19 mouse cellular contexts compared by ENCODE assay signal in genomic region chr7:25672442-25672841, GRCm38 (mm10). TPM values are rescaled to one million over a fixed set of nuclear protein-coding genes. Genes with fewer than 3 reads are reported as not detected.
DNase-seq lines count a peak whose midpoint lies in the region; ATAC-seq and TF ChIP-seq lines count a peak whose summit lies in the region.
"Had no signal": no experiment of that assay in that cellular context is flagged by ENCODE, and none has a peak within 500 bp of the region (broad histone marks: within the 10 kb centered on the region; RNA-seq: fewer than 3 reads in every experiment).

No protein-coding gene starts in this region.

- no peaks in the 10 kb centered on the region; the same call in 1 of the 2 replicates for H3K27me3 ChIP-seq in heart, adult 2 months (ENCODE audit: control insufficient read depth, insufficient read depth, low read length)
- peaks cover 21% of the 10 kb centered on the region for H3K27me3 ChIP-seq in liver, embryonic 14.5 days (ENCODE audit: control insufficient read depth, insufficient read depth, low read length)
- peaks cover 26% of the 10 kb centered on the region for H3K27me3 ChIP-seq in liver, embryonic 11.5 days (replicated peaks; ENCODE audit: control insufficient read depth, insufficient read depth, low read length)
- no peaks in the 10 kb centered on the region; the same call in 1 of the 2 replicates for H3K27me3 ChIP-seq in ES-Bruce4 (ENCODE audit: control insufficient read depth, insufficient read depth, low read length, poor library complexity, severe bottlenecking)

- no peaks in the 10 kb centered on the region for H3K79me2 ChIP-seq in heart, adult 2 months (replicated peaks; ENCODE audit: control insufficient read depth, insufficient read depth, low read length)

- TF ChIP-seq CTCF in heart, adult 2 months (IDR thresholded peaks at IDR 0.05), result peak; percentile 26
- peak; percentile 59 for TF ChIP-seq CTCF in liver, embryonic 14.5 days (IDR thresholded peaks at IDR 0.05; ENCODE audit: low read depth)
- peak; percentile 58 for TF ChIP-seq CTCF in ES-Bruce4 (IDR thresholded peaks at IDR 0.05; ENCODE audit: low read depth, low read length)
- TF ChIP-seq CTCF in brain, embryonic 14.5 days (IDR thresholded peaks at IDR 0.05; ENCODE audit: borderline replicate concordance, extremely low read depth, insufficient read depth, insufficient read length), result peak; percentile 13; the same call in 1 of the 2 replicates

- no peak for DNase-seq in heart, adult 2 months
- no peak for DNase-seq in heart, adult 8-10 months (ENCODE audit: low spot score)
- DNase-seq in liver, embryonic 14.5 days (ENCODE audit: low read depth in 3 of 3, low spot score in 3 of 3), result no peak
- no peak for DNase-seq in liver, embryonic 11.5 days (ENCODE audit: low spot score)
- DNase-seq in brain, embryonic 14.5 days (ENCODE audit: low read depth), result no peak
- DNase-seq in natural killer cell, adult 2 months (ENCODE audit: low spot score in 2 of 2), result no peak
- DNase-seq in thymus, postnatal 10 days (ENCODE audit: low spot score in 2 of 2), result no peak
- DNase-seq: adrenal gland, postnatal 14 days; B cell, adult 2 months; cerebellum, adult 8-10 months; gastrocnemius, postnatal 10 days; heart, postnatal 10 days; kidney, adult 9 months; thymus, adult 18-20 months had no signal

- intact Hi-C loops in heart, adult 2 months (cut with DNase I), result no loop called here

- no peak overlapping the region for H3K4me2 ChIP-seq in liver, embryonic 14.5 days (ENCODE audit: low read depth)
- H3K4me2 ChIP-seq in liver, embryonic 11.5 days, result no peak overlapping the region
- H3K4me2 ChIP-seq: embryonic facial prominence, embryonic 12.5 days; hindbrain, embryonic 15.5 days; midbrain, embryonic 13.5 days had no signal

- H3K9ac ChIP-seq in heart, adult 2 months (ENCODE audit: low read depth, low read length), result no peak overlapping the region
- no peak overlapping the region for H3K9ac ChIP-seq in liver, embryonic 14.5 days (replicated peaks)
- H3K9ac ChIP-seq in liver, embryonic 11.5 days (ENCODE audit: low read depth, low read length), result no peak overlapping the region
- H3K9ac ChIP-seq in ES-Bruce4 (ENCODE audit: low read depth, poor library complexity, severe bottlenecking), result no peak overlapping the region
- H3K9ac ChIP-seq: embryonic facial prominence, embryonic 12.5 days; hindbrain, embryonic 15.5 days; midbrain, embryonic 13.5 days had no signal

- H3K4me3 ChIP-seq in heart, adult 2 months, result no peak overlapping the region
- no peak overlapping the region for H3K4me3 ChIP-seq in liver, embryonic 14.5 days (ENCODE audit: insufficient read depth in 1 of 2, low read depth in 2 of 2, low read length in 2 of 2)
- no peak overlapping the region for H3K4me3 ChIP-seq in liver, embryonic 11.5 days (ENCODE audit: low read depth, low read length)
- H3K4me3 ChIP-seq in ES-Bruce4 (ENCODE audit: low read depth, low read length), result no peak overlapping the region
- H3K4me3 ChIP-seq: embryonic facial prominence, embryonic 12.5 days; hindbrain, embryonic 15.5 days; limb, embryonic 10.5 days; midbrain, embryonic 13.5 days had no signal

- no peak for ATAC-seq in liver, embryonic 14.5 days (ENCODE audit: insufficient read depth)
- ATAC-seq in liver, embryonic 11.5 days (replicated peaks; ENCODE audit: low FRiP score), result no peak
- ATAC-seq: midbrain, embryonic 13.5 days had no signal

- no peak for TF ChIP-seq POLR2A in heart, adult 2 months (IDR thresholded peaks at IDR 0.05; ENCODE audit: insufficient read depth, low read depth, low read length)
- TF ChIP-seq POLR2A in ES-Bruce4 (IDR thresholded peaks at IDR 0.05; ENCODE audit: insufficient read depth, low read length), result no peak
- no peak for TF ChIP-seq POLR2A in brain, embryonic 14.5 days (IDR thresholded peaks at IDR 0.05; ENCODE audit: borderline replicate concordance, extremely low read depth, insufficient read depth, insufficient read length, poor library complexity, severe bottlenecking)

- H3K9me3 ChIP-seq in liver, embryonic 14.5 days (ENCODE audit: control insufficient read depth, low read length), result no peaks in the 10 kb centered on the region
- peaks cover 2% of the 10 kb centered on the region; the same call in 1 of the 2 replicates for H3K9me3 ChIP-seq in liver, embryonic 11.5 days (ENCODE audit: control insufficient read depth, low read length)
- no peaks in the 10 kb centered on the region for H3K9me3 ChIP-seq in ES-Bruce4 (replicated peaks; ENCODE audit: control insufficient read depth, insufficient read depth, low read length, poor library complexity, severe bottlenecking)
- H3K9me3 ChIP-seq: embryonic facial prominence, embryonic 12.5 days; hindbrain, embryonic 15.5 days; limb, embryonic 10.5 days; midbrain, embryonic 13.5 days had no signal

- H3K27ac ChIP-seq in heart, adult 2 months, result no peak overlapping the region
- no peak overlapping the region for H3K27ac ChIP-seq in liver, embryonic 14.5 days
- H3K27ac ChIP-seq in liver, embryonic 11.5 days (ENCODE audit: low read depth, low read length), result no peak overlapping the region
- H3K27ac ChIP-seq in ES-Bruce4 (ENCODE audit: insufficient read depth, low read length), result no peak overlapping the region
- H3K27ac ChIP-seq: embryonic facial prominence, embryonic 12.5 days; hindbrain, embryonic 15.5 days; limb, embryonic 10.5 days; midbrain, embryonic 13.5 days had no signal

- no peaks in the 10 kb centered on the region for H3K36me3 ChIP-seq in heart, adult 2 months (ENCODE audit: control insufficient read depth, insufficient read depth, low read length)
- no peaks in the 10 kb centered on the region for H3K36me3 ChIP-seq in liver, embryonic 14.5 days (replicated peaks; ENCODE audit: control insufficient read depth, insufficient read depth, low read depth)
- H3K36me3 ChIP-seq in liver, embryonic 11.5 days (ENCODE audit: control insufficient read depth, insufficient read depth, low read length), result peaks cover 12% of the 10 kb centered on the region; the same call in 1 of the 2 replicates
- peaks cover 4% of the 10 kb centered on the region; the same call in 1 of the 2 replicates for H3K36me3 ChIP-seq in ES-Bruce4 (ENCODE audit: control insufficient read depth, insufficient read depth, low read length, poor library complexity, severe bottlenecking)

- 47% methylated on average over 4 of the region's 4 CpGs for WGBS in heart, adult 2 months
- WGBS in liver, embryonic 14.5 days (ENCODE audit: insufficient replicate concordance), result 48% methylated on average over 4 of the region's 4 CpGs
- WGBS in liver, embryonic 11.5 days, result 52% methylated on average over 4 of the region's 4 CpGs

- no peak for TF ChIP-seq EP300 in heart, adult 2 months (IDR thresholded peaks at IDR 0.05; ENCODE audit: insufficient read depth, low read depth, low read length)
- TF ChIP-seq EP300 in liver, embryonic 14.5 days (IDR thresholded peaks at IDR 0.05; ENCODE audit: low read depth), result no peak
- no peak for TF ChIP-seq EP300 in ES-Bruce4 (IDR thresholded peaks at IDR 0.05; ENCODE audit: insufficient read depth, low read depth, low read length)

- H3K4me1 ChIP-seq in heart, adult 2 months (ENCODE audit: control insufficient read depth, insufficient read depth, low read length), result peaks cover 2% of the 10 kb centered on the region; the same call in 1 of the 2 replicates
- no peaks in the 10 kb centered on the region for H3K4me1 ChIP-seq in liver, embryonic 14.5 days (replicated peaks; ENCODE audit: control insufficient read depth in 2 of 2, insufficient read depth in 2 of 2, low read length in 1 of 2)
- peaks cover 6% of the 10 kb centered on the region; the same call in 1 of the 2 replicates for H3K4me1 ChIP-seq in liver, embryonic 11.5 days (replicated peaks; ENCODE audit: control insufficient read depth, insufficient read depth, low read length)
- H3K4me1 ChIP-seq in ES-Bruce4 (ENCODE audit: control insufficient read depth, insufficient read depth, low read length), result peaks cover 6% of the 10 kb centered on the region
- H3K4me1 ChIP-seq: embryonic facial prominence, embryonic 12.5 days had no signal

RNA-seq across cellular contexts. Expression of gene Tmem91, which starts 2.5 kb away (rescaled TPM):
- total RNA-seq in heart, adult 2 months (2021), result not detected
- 1.1 TPM in 1 of 2 replicates, not detected in the other for polyA plus RNA-seq in heart, adult 2 months (2012; rRNA removed)
- not detected for total RNA-seq in heart, adult 8-10 months (2022)
- polyA plus RNA-seq in liver, embryonic 14.5 days (2012; rRNA removed), result 0.22 and 0.32 TPM in 2 replicates
- polyA plus RNA-seq in liver, embryonic 14.5 days (2014; fragmentation: Nextera tagmentation; extraction: Ambion mirVana), result 0.39 and 0.51 TPM in 2 replicates
- polyA plus RNA-seq in liver, embryonic 11.5 days (2014; fragmentation: Nextera tagmentation; extraction: Ambion mirVana), result 2.5 and 3.3 TPM in 2 replicates
- 3.3 and 3.7 TPM in 2 replicates for polyA plus RNA-seq in ES-Bruce4 (2011; ENCODE audit: insufficient read depth, insufficient read length, low read depth, missing spikeins)
- polyA plus RNA-seq in brain, embryonic 14.5 days (2012; rRNA removed), result 14.2 and 16.5 TPM in 2 replicates
- total RNA-seq: heart, postnatal 10 days had no signal

RNA-seq across cellular contexts. Expression of gene B9d2, which starts 8.1 kb away (rescaled TPM):
- total RNA-seq in heart, adult 2 months (2021), result 10 to 100 TPM in 1 of 2 experiments, 1 to 10 TPM in 1; 7.9 to 10.2 TPM
- 31.5 and 32.2 TPM in 2 replicates for polyA plus RNA-seq in heart, adult 2 months (2012; rRNA removed)
- 10 to 100 TPM; 10.1 to 12.8 (median 11.9) TPM for total RNA-seq in heart, adult 8-10 months (2022)
- polyA plus RNA-seq in liver, embryonic 14.5 days (2012; rRNA removed), result 21.9 and 28.2 TPM in 2 replicates
- 18.8 and 20.4 TPM in 2 replicates for polyA plus RNA-seq in liver, embryonic 14.5 days (2014; fragmentation: Nextera tagmentation; extraction: Ambion mirVana)
- 38.2 and 40.9 TPM in 2 replicates for polyA plus RNA-seq in liver, embryonic 11.5 days (2014; fragmentation: Nextera tagmentation; extraction: Ambion mirVana)
- polyA plus RNA-seq in ES-Bruce4 (2011; ENCODE audit: insufficient read depth, insufficient read length, low read depth, missing spikeins), result 7.9 and 15.2 TPM in 2 replicates
- 51.5 and 73.3 TPM in 2 replicates for polyA plus RNA-seq in brain, embryonic 14.5 days (2012; rRNA removed)

RNA-seq across cellular contexts. Expression of gene Exosc5, which starts 13.5 kb away (rescaled TPM):
- 10 to 100 TPM; 16.6 to 20.5 TPM for total RNA-seq in heart, adult 2 months (2021)
- 21.0 and 23.5 TPM in 2 replicates for polyA plus RNA-seq in heart, adult 2 months (2012; rRNA removed)
- total RNA-seq in heart, adult 8-10 months (2022), result 10 to 100 TPM; 17.5 to 20.4 (median 19.3) TPM
- 33.7 and 35.2 TPM in 2 replicates for polyA plus RNA-seq in liver, embryonic 14.5 days (2012; rRNA removed)
- 48.1 and 51.6 TPM in 2 replicates for polyA plus RNA-seq in liver, embryonic 14.5 days (2014; fragmentation: Nextera tagmentation; extraction: Ambion mirVana)
- 125 and 139 TPM in 2 replicates for polyA plus RNA-seq in liver, embryonic 11.5 days (2014; fragmentation: Nextera tagmentation; extraction: Ambion mirVana)
- polyA plus RNA-seq in ES-Bruce4 (2011; ENCODE audit: insufficient read depth, insufficient read length, low read depth, missing spikeins), result 53.7 and 71.1 TPM in 2 replicates
- 35.8 and 58.1 TPM in 2 replicates for polyA plus RNA-seq in brain, embryonic 14.5 days (2012; rRNA removed)

RNA-seq across cellular contexts. Expression of gene Bckdha, which starts 13.7 kb away (rescaled TPM):
- 100 to 1,000 TPM; 225 to 312 TPM for total RNA-seq in heart, adult 2 months (2021)
- 490 and 545 TPM in 2 replicates for polyA plus RNA-seq in heart, adult 2 months (2012; rRNA removed)
- 100 to 1,000 TPM; 302 to 362 (median 329) TPM for total RNA-seq in heart, adult 8-10 months (2022)
- 20.1 and 22.0 TPM in 2 replicates for polyA plus RNA-seq in liver, embryonic 14.5 days (2012; rRNA removed)
- 17.3 and 21.0 TPM in 2 replicates for polyA plus RNA-seq in liver, embryonic 14.5 days (2014; fragmentation: Nextera tagmentation; extraction: Ambion mirVana)
- 34.2 and 35.5 TPM in 2 replicates for polyA plus RNA-seq in liver, embryonic 11.5 days (2014; fragmentation: Nextera tagmentation; extraction: Ambion mirVana)
- polyA plus RNA-seq in ES-Bruce4 (2011; ENCODE audit: insufficient read depth, insufficient read length, low read depth, missing spikeins), result 26.1 and 26.9 TPM in 2 replicates
- 58.6 and 87.9 TPM in 2 replicates for polyA plus RNA-seq in brain, embryonic 14.5 days (2012; rRNA removed)

RNA-seq across cellular contexts. Expression of gene Tgfb1, which starts 14.4 kb away (rescaled TPM):
- total RNA-seq in heart, adult 2 months (2021), result 10 to 100 TPM; 21.5 to 22.5 TPM
- polyA plus RNA-seq in heart, adult 2 months (2012; rRNA removed), result 16.3 and 24.7 TPM in 2 replicates
- 10 to 100 TPM; 17.5 to 24.9 (median 23.9) TPM for total RNA-seq in heart, adult 8-10 months (2022)
- 16.6 and 18.5 TPM in 2 replicates for polyA plus RNA-seq in liver, embryonic 14.5 days (2012; rRNA removed)
- polyA plus RNA-seq in liver, embryonic 14.5 days (2014; fragmentation: Nextera tagmentation; extraction: Ambion mirVana), result 3.9 and 4.3 TPM in 2 replicates
- polyA plus RNA-seq in liver, embryonic 11.5 days (2014; fragmentation: Nextera tagmentation; extraction: Ambion mirVana), result 14.4 and 16.4 TPM in 2 replicates
- 22.9 and 25.6 TPM in 2 replicates for polyA plus RNA-seq in ES-Bruce4 (2011; ENCODE audit: insufficient read depth, insufficient read length, low read depth, missing spikeins)
- polyA plus RNA-seq in brain, embryonic 14.5 days (2012; rRNA removed), result 3.2 and 7.9 TPM in 2 replicates
